Mouse (Mus musculus): ENCODE data around the gene Olfr1416.
"Not testable (repeated sequence)": the region's sequence is repeated elsewhere in the genome, so short reads cannot be mapped to it uniquely, and the experiment has no call there.

Gene Olfr1416

GRCm38 (mm10) chr1:92485013-92485412, at the start of gene Olfr1416:
TSS of gene Olfr1416 (minus strand) at chr1:92485113.
- ATAC-seq (ENCODE audit: insufficient number of reproducible peaks, low FRiP score, low TSS enrichment): no peak

GRCm38 (mm10) chr1:92523764-92524163, 38.9 kb upstream of the Olfr1416 start:
- no peak for ATAC-seq (ENCODE audit: insufficient number of reproducible peaks, low FRiP score, low TSS enrichment)

- peak; percentile 58; the same call in 1 of the 2 replicates for ATAC-seq (ENCODE audit: insufficient number of reproducible peaks, low FRiP score, low TSS enrichment)
Measured at GRCm38 (mm10) chr1:92521376-92521775, 36.5 kb upstream of the Olfr1416 start.

GRCm38 (mm10) chr1:92519046-92519445, 34.1 kb upstream of the Olfr1416 start:
- ATAC-seq (ENCODE audit: insufficient number of reproducible peaks, low FRiP score, low TSS enrichment): no peak

- ATAC-seq (ENCODE audit: insufficient number of reproducible peaks, low FRiP score, low TSS enrichment): no peak
Measured at GRCm38 (mm10) chr1:92518561-92518960, 33.6 kb upstream of the Olfr1416 start, which contains the start of gene Olfr1414. TSS of gene Olfr1414 (minus strand) at chr1:92518661.

- no peak for ATAC-seq (ENCODE audit: insufficient number of reproducible peaks, low FRiP score, low TSS enrichment)
Measured at GRCm38 (mm10) chr1:92515390-92515789, 30.5 kb upstream of the Olfr1416 start.

- not testable (repeated sequence) for ATAC-seq (ENCODE audit: insufficient number of reproducible peaks, low FRiP score, low TSS enrichment)
Measured at GRCm38 (mm10) chr1:92511646-92512045, 26.7 kb upstream of the Olfr1416 start.

- ATAC-seq (ENCODE audit: insufficient number of reproducible peaks, low FRiP score, low TSS enrichment): no peak
Measured at GRCm38 (mm10) chr1:92496001-92496400, 11.1 kb upstream of the Olfr1416 start, which contains the start of gene Olfr1415. TSS of gene Olfr1415 (minus strand) at chr1:92496101.

- no peak; the same call in none of the 2 replicates for ATAC-seq (ENCODE audit: insufficient number of reproducible peaks, low FRiP score, low TSS enrichment)
Measured at GRCm38 (mm10) chr1:92474066-92474578, 10.8 kb downstream of the Olfr1416 start.

- ATAC-seq (ENCODE audit: insufficient number of reproducible peaks, low FRiP score, low TSS enrichment): peak; percentile 84
Measured at GRCm38 (mm10) chr1:92473165-92474041, 11.5 kb downstream of the Olfr1416 start, which contains the start of gene Ndufa10. TSS of gene Ndufa10 (minus strand) at chr1:92473860.

GRCm38 (mm10) chr1:92468891-92469290, 16.0 kb downstream of the Olfr1416 start:
- ATAC-seq (ENCODE audit: insufficient number of reproducible peaks, low FRiP score, low TSS enrichment): no peak

GRCm38 (mm10) chr1:92458416-92458815, 26.5 kb downstream of the Olfr1416 start:
- ATAC-seq (ENCODE audit: insufficient number of reproducible peaks, low FRiP score, low TSS enrichment): no peak

- peak; percentile 79; the same call in 1 of the 2 replicates for ATAC-seq (ENCODE audit: insufficient number of reproducible peaks, low FRiP score, low TSS enrichment)
Measured at GRCm38 (mm10) chr1:92457758-92458157, 27.2 kb downstream of the Olfr1416 start.

GRCm38 (mm10) chr1:92453751-92454445, 31.0 kb downstream of the Olfr1416 start:
- ATAC-seq (ENCODE audit: insufficient number of reproducible peaks, low FRiP score, low TSS enrichment): no peak

- ATAC-seq (ENCODE audit: insufficient number of reproducible peaks, low FRiP score, low TSS enrichment): no peak
Measured at GRCm38 (mm10) chr1:92448293-92448692, 36.6 kb downstream of the Olfr1416 start.

GRCm38 (mm10) chr1:92441453-92442063, 43.4 kb downstream of the Olfr1416 start:
- ATAC-seq (ENCODE audit: insufficient number of reproducible peaks, low FRiP score, low TSS enrichment): no peak

GRCm38 (mm10) chr1:92440066-92440750, 44.7 kb downstream of the Olfr1416 start:
- ATAC-seq (ENCODE audit: insufficient number of reproducible peaks, low FRiP score, low TSS enrichment): no peak

GRCm38 (mm10) chr1:92437678-92438271, 47.1 kb downstream of the Olfr1416 start:
- ATAC-seq (ENCODE audit: insufficient number of reproducible peaks, low FRiP score, low TSS enrichment): peak; percentile 62

- ATAC-seq (ENCODE audit: insufficient number of reproducible peaks, low FRiP score, low TSS enrichment): peak; percentile 21; the same call in 1 of the 2 replicates
Measured at GRCm38 (mm10) chr1:92436831-92437321, 48.0 kb downstream of the Olfr1416 start.

All from cerebellum, adult (tissue).